Mouse (Mus musculus): ENCODE measurements at regions not wholly inside any gene's neighbourhood (a gene's known extent, or its start where the extent isn't known, plus 50 kb on each side); places are given as distances from the start of the nearest gene placed in this dataset.
A peak's percentile ranks its signal among the peaks of the same experiment; 100 is the strongest.

DNA sequence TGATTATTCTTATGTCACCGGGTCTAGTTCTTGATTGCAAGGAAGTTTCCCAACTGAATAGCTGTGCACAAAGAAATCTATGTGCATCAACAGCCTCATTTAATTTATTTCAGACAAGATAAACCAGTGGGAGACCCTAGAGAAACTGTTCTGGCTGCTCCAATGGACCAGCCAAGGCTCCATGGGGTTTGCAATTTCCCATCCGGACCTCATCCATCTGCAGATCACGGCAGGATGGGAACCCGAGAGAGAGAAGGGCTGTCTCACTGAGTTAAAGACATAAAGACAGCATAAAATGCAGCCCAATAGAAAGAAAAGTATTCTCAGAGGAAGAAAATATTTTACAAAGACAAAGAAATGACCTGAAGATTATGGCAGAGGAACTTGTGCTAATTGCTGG is 458.5 kb upstream of the Cdh10 start:
- DNase-seq (no peak), ATAC-seq (ENCODE audit: low FRiP score, low TSS enrichment) (no peak)
- Histone ChIP-seq H3K27me3 (ENCODE audit: control insufficient read depth, insufficient read depth, low read length) (no peaks in the 10 kb centered on the region), H3K4me1 (ENCODE audit: control insufficient read depth, insufficient read depth, low read length) (no peaks in the 10 kb centered on the region), H3K9me3 (ENCODE audit: control insufficient read depth, low read length) (no peaks in the 10 kb centered on the region), H3K4me3 (replicated peaks; ENCODE audit: low read depth, low read length) (no peak overlapping the region), H3K27ac (replicated peaks; ENCODE audit: low read depth, low read length) (no peak overlapping the region), H3K4me2 (ENCODE audit: low read length) (no peak overlapping the region), H3K9ac (replicated peaks; ENCODE audit: low read length) (no peak overlapping the region), H3K36me3 (ENCODE audit: control insufficient read depth, insufficient read depth, low read length) (no peaks in the 10 kb centered on the region)
- 86% methylated on average over 4 of the region's 4 CpGs for WGBS

DNA sequence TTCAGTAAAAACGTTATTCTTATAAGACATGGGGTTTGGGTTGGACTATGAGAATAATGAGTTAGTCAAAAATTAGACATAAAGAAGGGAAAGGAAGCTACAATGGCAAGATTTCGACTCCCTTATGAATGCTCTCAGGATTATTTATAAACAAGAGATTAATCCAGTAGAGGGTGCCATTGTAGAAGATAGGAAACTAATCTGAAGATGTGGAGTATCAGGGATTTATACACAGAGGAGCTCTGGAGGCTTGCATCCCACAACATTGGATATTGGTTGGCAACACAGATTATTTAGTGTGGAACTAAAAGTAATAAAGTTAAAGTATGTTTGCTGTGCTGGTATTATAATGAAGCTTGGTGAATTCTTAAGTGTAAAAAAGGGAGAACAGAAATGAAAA is 419.0 kb upstream of the Cdh10 start:
- Histone ChIP-seq H3K4me2 (ENCODE audit: low read length) (no peak overlapping the region), H3K4me3 (replicated peaks; ENCODE audit: low read depth, low read length) (no peak overlapping the region), H3K27me3 (ENCODE audit: control insufficient read depth, insufficient read depth, low read length) (no peaks in the 10 kb centered on the region), H3K9me3 (ENCODE audit: control insufficient read depth, low read length) (no peaks in the 10 kb centered on the region), H3K4me1 (ENCODE audit: control insufficient read depth, insufficient read depth, low read length) (no peaks in the 10 kb centered on the region), H3K27ac (replicated peaks; ENCODE audit: low read depth, low read length) (no peak overlapping the region), H3K36me3 (ENCODE audit: control insufficient read depth, insufficient read depth, low read length) (no peaks in the 10 kb centered on the region), H3K9ac (replicated peaks; ENCODE audit: low read length) (no peak overlapping the region)
- WGBS: 65% methylated on average over 2 of the region's 2 CpGs
- no peak for ATAC-seq (ENCODE audit: low FRiP score, low TSS enrichment)
- DNase-seq: peak; percentile 41

DNA sequence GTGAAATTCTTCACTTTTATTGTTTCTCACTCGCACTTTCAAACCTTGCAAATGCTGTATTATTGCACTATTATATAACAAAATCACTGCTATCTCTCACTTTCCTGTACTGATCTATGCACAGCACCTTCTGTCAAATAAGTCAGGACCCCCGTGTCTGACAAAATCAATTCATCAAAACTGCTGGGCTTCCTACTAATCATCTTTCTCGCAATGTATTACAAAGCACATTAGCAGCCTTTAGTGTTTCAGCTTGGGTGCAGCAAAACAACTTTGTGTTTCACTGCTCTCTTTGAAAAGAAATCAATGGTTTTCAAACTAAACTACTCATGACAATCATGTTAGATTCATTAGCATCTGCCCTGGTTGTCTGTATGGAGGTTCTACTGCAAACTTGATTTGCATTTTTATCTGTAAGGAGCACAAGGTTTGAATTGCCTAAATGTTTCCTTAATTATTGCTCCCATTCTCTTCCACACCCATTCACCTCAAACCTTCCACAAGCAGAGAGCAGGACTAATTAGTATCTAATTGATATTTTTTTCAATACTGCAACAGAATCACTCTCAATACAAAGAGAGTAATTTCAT is 418.4 kb upstream of the Cdh10 start:
- WGBS: 68% methylated on average over 3 of the region's 3 CpGs
- ATAC-seq (ENCODE audit: low FRiP score, low TSS enrichment): no peak
- H3K4me1 ChIP-seq (ENCODE audit: control insufficient read depth, insufficient read depth, low read length): no peaks in the 10 kb centered on the region
- H3K4me2 ChIP-seq (ENCODE audit: low read length): no peak overlapping the region
- no peak overlapping the region for H3K27ac ChIP-seq (replicated peaks; ENCODE audit: low read depth, low read length)
- no peaks in the 10 kb centered on the region for H3K27me3 ChIP-seq (ENCODE audit: control insufficient read depth, insufficient read depth, low read length)
- no peak overlapping the region for H3K9ac ChIP-seq (replicated peaks; ENCODE audit: low read length)
- no peak for DNase-seq
- no peaks in the 10 kb centered on the region for H3K9me3 ChIP-seq (ENCODE audit: control insufficient read depth, low read length)
- H3K4me3 ChIP-seq (replicated peaks; ENCODE audit: low read depth, low read length): no peak overlapping the region
- no peaks in the 10 kb centered on the region for H3K36me3 ChIP-seq (ENCODE audit: control insufficient read depth, insufficient read depth, low read length)

DNA sequence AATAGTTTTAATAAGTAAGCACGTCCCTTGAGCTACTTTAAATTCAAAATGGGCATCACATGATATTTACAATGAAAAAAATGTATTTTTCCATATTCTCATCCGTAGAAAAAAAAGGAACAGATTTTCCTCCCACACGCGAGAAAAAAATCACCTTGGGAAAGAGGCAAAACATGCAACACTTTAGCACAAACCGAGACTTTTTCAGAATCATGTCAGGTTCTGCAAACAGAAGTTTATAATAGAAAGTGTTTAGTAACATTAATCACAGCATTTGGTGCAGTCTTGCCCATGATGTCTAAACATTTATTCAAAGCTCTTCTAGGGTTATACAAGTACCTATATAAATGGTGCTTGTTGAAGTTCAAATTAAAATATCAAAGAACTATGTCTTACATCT is 386.0 kb upstream of the Cdh10 start:
- Histone ChIP-seq H3K27me3 (ENCODE audit: control insufficient read depth, insufficient read depth, low read length) (no peaks in the 10 kb centered on the region), H3K9me3 (ENCODE audit: control insufficient read depth, low read length) (no peaks in the 10 kb centered on the region), H3K4me1 (ENCODE audit: control insufficient read depth, insufficient read depth, low read length) (no peaks in the 10 kb centered on the region), H3K9ac (replicated peaks; ENCODE audit: low read length) (no peak overlapping the region), H3K36me3 (ENCODE audit: control insufficient read depth, insufficient read depth, low read length) (no peaks in the 10 kb centered on the region), H3K27ac (replicated peaks; ENCODE audit: low read depth, low read length) (no peak overlapping the region), H3K4me2 (ENCODE audit: low read length) (no peak overlapping the region), H3K4me3 (replicated peaks; ENCODE audit: low read depth, low read length) (no peak overlapping the region)
- ATAC-seq (ENCODE audit: low FRiP score, low TSS enrichment): no peak
- WGBS: 92% methylated on average over 5 of the region's 5 CpGs
- DNase-seq: no peak

DNA sequence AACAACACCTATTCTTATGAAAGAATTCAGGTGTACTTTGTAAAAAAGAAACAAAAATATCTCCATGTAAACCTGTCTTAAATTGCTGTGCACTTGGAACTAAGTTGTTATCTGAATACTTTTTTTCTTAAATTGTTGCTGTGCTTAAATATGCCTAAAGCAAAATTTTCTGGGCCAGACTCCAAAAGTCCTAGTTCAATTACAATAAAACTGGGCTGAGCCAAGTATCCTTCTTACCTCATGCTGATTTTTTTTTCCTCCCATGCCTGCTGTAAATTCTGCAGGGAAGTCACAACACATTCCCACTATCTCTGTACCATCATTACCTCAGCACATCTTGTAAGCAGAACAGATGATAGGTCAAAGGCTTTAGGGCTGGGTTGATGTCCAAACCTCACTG is 364.9 kb upstream of the Cdh10 start:
- DNase-seq: no peak

DNA sequence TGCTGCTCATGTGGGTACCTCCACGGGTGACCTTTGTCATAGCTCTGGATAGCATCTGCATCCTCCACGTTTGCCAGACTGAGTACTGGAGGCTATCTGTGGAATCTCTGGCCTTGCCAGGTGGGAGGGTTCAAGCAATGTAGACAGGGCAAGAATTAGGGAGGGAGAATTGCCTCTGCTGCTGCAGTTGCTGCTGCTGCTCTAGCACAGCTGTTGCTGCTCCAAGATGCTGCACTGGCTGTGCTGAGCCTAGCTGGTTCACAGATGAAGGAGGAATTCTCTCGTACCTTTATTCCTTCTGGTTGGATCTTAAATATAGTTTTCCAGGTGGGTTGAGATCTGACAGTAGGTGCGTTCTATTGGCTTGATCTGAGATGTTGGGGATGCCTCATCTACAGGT is 336.4 kb upstream of the Cdh10 start:
- no peak overlapping the region for H3K9ac ChIP-seq (replicated peaks; ENCODE audit: low read length)
- no peaks in the 10 kb centered on the region for H3K36me3 ChIP-seq (ENCODE audit: control insufficient read depth, insufficient read depth, low read length)
- DNase-seq: no peak
- 78% methylated on average over 4 of the region's 4 CpGs for WGBS
- H3K27ac ChIP-seq (replicated peaks; ENCODE audit: low read depth, low read length): no peak overlapping the region
- no peaks in the 10 kb centered on the region for H3K27me3 ChIP-seq (ENCODE audit: control insufficient read depth, insufficient read depth, low read length)
- H3K4me3 ChIP-seq (replicated peaks; ENCODE audit: low read depth, low read length): no peak overlapping the region
- no peaks in the 10 kb centered on the region for H3K4me1 ChIP-seq (ENCODE audit: control insufficient read depth, insufficient read depth, low read length)
- H3K9me3 ChIP-seq (ENCODE audit: control insufficient read depth, low read length): no peaks in the 10 kb centered on the region
- no peak for ATAC-seq (ENCODE audit: low FRiP score, low TSS enrichment)
- H3K4me2 ChIP-seq (ENCODE audit: low read length): no peak overlapping the region

More for the DNA sequence above, 364.9 kb upstream of the Cdh10 start:
- no peak overlapping the region for H3K4me2 ChIP-seq (ENCODE audit: low read length)
- no peaks in the 10 kb centered on the region for H3K36me3 ChIP-seq (ENCODE audit: control insufficient read depth, insufficient read depth, low read length)
- no peaks in the 10 kb centered on the region for H3K27me3 ChIP-seq (ENCODE audit: control insufficient read depth, insufficient read depth, low read length)
- no peak for ATAC-seq (ENCODE audit: low FRiP score, low TSS enrichment)
- no peak overlapping the region for H3K9ac ChIP-seq (replicated peaks; ENCODE audit: low read length)
- H3K9me3 ChIP-seq (ENCODE audit: control insufficient read depth, low read length): no peaks in the 10 kb centered on the region
- no peak overlapping the region for H3K27ac ChIP-seq (replicated peaks; ENCODE audit: low read depth, low read length)
- H3K4me1 ChIP-seq (ENCODE audit: control insufficient read depth, insufficient read depth, low read length): no peaks in the 10 kb centered on the region
- no peak overlapping the region for H3K4me3 ChIP-seq (replicated peaks; ENCODE audit: low read depth, low read length)

DNA sequence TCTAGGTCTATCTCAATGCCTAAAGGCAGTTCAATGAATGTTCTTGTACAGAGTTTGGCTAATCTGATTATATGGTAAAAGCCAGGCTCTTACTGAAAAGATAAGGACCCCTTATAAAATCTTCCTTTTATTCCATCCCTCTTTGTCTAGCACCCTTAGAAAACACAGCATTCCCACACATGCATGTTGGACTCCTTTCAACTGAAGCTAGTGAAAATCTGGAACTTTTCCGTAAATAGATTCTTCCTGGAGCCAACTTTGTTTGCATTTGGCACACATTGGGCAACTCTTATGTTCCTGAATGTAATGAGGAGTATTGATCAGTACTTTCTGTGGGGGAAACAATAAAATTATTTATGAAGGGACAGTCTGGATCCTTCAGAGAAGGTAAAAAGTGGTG is 307.1 kb upstream of the Cdh10 start:
- Histone ChIP-seq H3K27me3 (ENCODE audit: control insufficient read depth, insufficient read depth, low read length) (no peaks in the 10 kb centered on the region), H3K4me2 (ENCODE audit: low read length) (no peak overlapping the region), H3K9me3 (ENCODE audit: control insufficient read depth, low read length) (no peaks in the 10 kb centered on the region), H3K4me3 (replicated peaks; ENCODE audit: low read depth, low read length) (no peak overlapping the region), H3K27ac (replicated peaks; ENCODE audit: low read depth, low read length) (no peak overlapping the region), H3K36me3 (ENCODE audit: control insufficient read depth, insufficient read depth, low read length) (no peaks in the 10 kb centered on the region), H3K4me1 (ENCODE audit: control insufficient read depth, insufficient read depth, low read length) (no peaks in the 10 kb centered on the region), H3K9ac (replicated peaks; ENCODE audit: low read length) (no peak overlapping the region)
- DNase-seq (no peak), ATAC-seq (ENCODE audit: low FRiP score, low TSS enrichment) (no peak)
- 56% methylated on average over 1 of the region's 1 CpGs for WGBS

DNA sequence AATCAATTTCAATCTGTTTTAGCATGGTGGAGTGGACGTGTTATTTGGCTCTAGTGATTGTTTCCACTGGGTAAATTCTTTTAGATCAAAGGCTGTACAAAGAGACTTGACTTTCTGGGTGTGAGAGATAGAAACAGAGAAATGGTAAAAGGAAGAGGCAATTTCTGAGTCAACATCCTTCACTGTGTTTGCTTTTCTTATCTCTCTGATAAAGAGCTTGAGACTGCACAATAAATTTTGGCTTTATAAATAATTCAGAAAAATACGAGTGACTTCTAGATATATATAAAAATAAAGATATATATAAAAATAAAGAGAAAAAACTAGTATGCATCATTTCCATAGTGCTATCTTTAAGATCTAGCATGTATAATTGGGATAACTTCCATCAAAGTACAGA is 301.0 kb upstream of the Cdh10 start:
- Histone ChIP-seq H3K4me3 (replicated peaks; ENCODE audit: low read depth, low read length) (no peak overlapping the region), H3K9me3 (ENCODE audit: control insufficient read depth, low read length) (no peaks in the 10 kb centered on the region), H3K9ac (replicated peaks; ENCODE audit: low read length) (no peak overlapping the region), H3K4me1 (ENCODE audit: control insufficient read depth, insufficient read depth, low read length) (no peaks in the 10 kb centered on the region), H3K27ac (replicated peaks; ENCODE audit: low read depth, low read length) (no peak overlapping the region), H3K27me3 (ENCODE audit: control insufficient read depth, insufficient read depth, low read length) (no peaks in the 10 kb centered on the region), H3K4me2 (ENCODE audit: low read length) (no peak overlapping the region), H3K36me3 (ENCODE audit: control insufficient read depth, insufficient read depth, low read length) (no peaks in the 10 kb centered on the region)
- no peak for ATAC-seq (ENCODE audit: low FRiP score, low TSS enrichment)
- WGBS: 65% methylated on average over 2 of the region's 2 CpGs
- DNase-seq: no peak

DNA sequence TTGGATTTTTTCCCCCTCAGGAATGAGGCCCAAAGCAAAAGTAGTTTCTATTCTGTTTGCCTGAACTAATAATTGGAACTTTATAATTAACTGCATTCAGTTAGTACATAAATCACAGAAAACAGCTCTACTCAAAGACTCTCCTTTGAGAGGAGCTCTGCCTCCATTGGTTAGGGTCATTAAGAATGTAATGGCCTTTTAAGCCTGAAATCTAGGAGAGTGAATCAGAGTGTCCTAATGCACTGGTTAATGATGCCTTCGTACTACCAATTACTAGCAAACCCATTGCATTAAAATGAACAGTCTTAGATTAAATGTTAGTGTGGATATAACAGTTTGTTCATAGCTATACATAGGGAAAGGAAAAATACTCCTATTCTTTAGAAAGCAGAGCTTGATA is 262.3 kb upstream of the Cdh10 start:
- Histone ChIP-seq H3K27ac (replicated peaks; ENCODE audit: low read depth, low read length) (no peak overlapping the region), H3K36me3 (ENCODE audit: control insufficient read depth, insufficient read depth, low read length) (no peaks in the 10 kb centered on the region), H3K4me2 (ENCODE audit: low read length) (no peak overlapping the region), H3K9me3 (ENCODE audit: control insufficient read depth, low read length) (no peaks in the 10 kb centered on the region), H3K4me1 (ENCODE audit: control insufficient read depth, insufficient read depth, low read length) (no peaks in the 10 kb centered on the region), H3K27me3 (ENCODE audit: control insufficient read depth, insufficient read depth, low read length) (no peaks in the 10 kb centered on the region), H3K4me3 (replicated peaks; ENCODE audit: low read depth, low read length) (no peak overlapping the region), H3K9ac (replicated peaks; ENCODE audit: low read length) (no peak overlapping the region)
- DNase-seq (no peak), ATAC-seq (ENCODE audit: low FRiP score, low TSS enrichment) (no peak)
- WGBS: 81% methylated on average over 1 of the region's 1 CpGs
